In genomic region chr4:41702226-41702625, GRCm38 (mm10) we compare ENCODE assay signal across 15 mouse cellular contexts. TPM values are rescaled to one million over a fixed set of nuclear protein-coding genes. Genes with fewer than 3 reads are reported as not detected.
"Had no signal": no experiment of that assay in that cellular context is flagged by ENCODE, and none has a peak within 500 bp of the region (broad histone marks: within the 10 kb centered on the region; RNA-seq: fewer than 3 reads in every experiment).

No protein-coding gene starts in this region.

RNA-seq across cellular contexts. Expression of gene Cntfr, which starts 5.3 kb away (rescaled TPM):
- polyA plus RNA-seq: inflammation-experienced regulatory T-cells, adult 6 months had no signal

RNA-seq across cellular contexts. Expression of gene Arid3c, which starts 28.7 kb away (rescaled TPM):
- polyA plus RNA-seq: heart, embryonic 10.5 days; heart, embryonic 11.5 days; heart, embryonic 12.5 days; heart, embryonic 13.5 days; heart, embryonic 14.5 days; heart, embryonic 15.5 days; heart, embryonic 16.5 days; heart, postnatal 0 days; inflammation-experienced regulatory T-cells, adult 6 months; intestine, embryonic 14.5 days; intestine, embryonic 15.5 days; intestine, embryonic 16.5 days; intestine, postnatal 0 days; kidney, adult 2 months; kidney, embryonic 16.5 days had no signal
